Mouse (Mus musculus) ES-Bruce4 (cell line): ENCODE results near the gene Veph1. TPM values are rescaled to one million over a fixed set of nuclear protein-coding genes. Genes with fewer than 3 reads are reported as not detected.

Source experiments
- H3K27ac ChIP-seq: 2 replicates; pipeline ENCODE4 v1.5.1; 2012; ENCODE audit warnings: low read length, inconsistent platforms; ENCODE audit not compliant: insufficient read depth
- H3K27me3 ChIP-seq: 2 replicates; pipeline ENCODE4 v1.6.1; 2012; ENCODE audit warnings: mild to moderate bottlenecking, low read length, inconsistent platforms; ENCODE audit not compliant: control insufficient read depth, poor library complexity, insufficient read depth, severe bottlenecking
- H3K36me3 ChIP-seq: 2 replicates; pipeline ENCODE4 v1.6.1; 2012; ENCODE audit warnings: inconsistent platforms, mild to moderate bottlenecking, low read length, moderate library complexity; ENCODE audit not compliant: control insufficient read depth, poor library complexity, insufficient read depth, severe bottlenecking
- H3K4me1 ChIP-seq: one replicate; pipeline ENCODE4 v1.8.1; 2011; ENCODE audit warnings: low read length; ENCODE audit not compliant: control insufficient read depth, insufficient read depth
- H3K4me3 ChIP-seq: 2 replicates; pipeline ENCODE4 v1.5.1; 2011; ENCODE audit warnings: low read depth, mild to moderate bottlenecking, low read length
- H3K9ac ChIP-seq: 2 replicates; pipeline ENCODE4 v1.6.1; 2012; ENCODE audit warnings: low read depth, mild to moderate bottlenecking, inconsistent platforms; ENCODE audit not compliant: poor library complexity, severe bottlenecking
- H3K9me3 ChIP-seq: replicated peaks from 2 replicates; pipeline ENCODE4 v1.6.1; 2012; ENCODE audit warnings: mild to moderate bottlenecking, low read length, inconsistent platforms; ENCODE audit not compliant: control insufficient read depth, poor library complexity, insufficient read depth, severe bottlenecking
- CTCF ChIP-seq: IDR thresholded peaks from one replicate; pipeline ENCODE4 v1.8.1; 2011; ENCODE audit warnings: low read depth, low read length
- EP300 ChIP-seq: IDR thresholded peaks from 2 replicates; pipeline ENCODE4 v1.6.1; 2011; ENCODE audit warnings: low read depth, low read length; ENCODE audit not compliant: insufficient read depth
- POLR2A ChIP-seq: IDR thresholded peaks from one replicate; pipeline ENCODE4 v1.8.1; 2011; ENCODE audit warnings: low read length; ENCODE audit not compliant: insufficient read depth
- polyA plus RNA-seq: library from polyadenylated mRNA; stranded (reverse); fragments of >200 nt; gene quantifications from 2 replicates; pipeline ENCODE4 v1.2.4, GENCODE M21; 2011; ENCODE audit warnings: low read depth; ENCODE audit not compliant: missing spikeins, insufficient read depth, insufficient read length

The Veph1 gene
- polyA plus RNA-seq, 1 experiment: 0.12 TPM

GRCm38 (mm10) chr3:66213524-66213923 is 83.1 kb downstream of the Veph1 start:
- Histone ChIP-seq H3K27ac (no peak overlapping the region), H3K4me3 (no peak overlapping the region), H3K27me3 (no peaks in the 10 kb centered on the region; the same call in 1 of the 2 replicates), H3K4me1 (no peaks in the 10 kb centered on the region), H3K9me3 (no peaks in the 10 kb centered on the region), H3K36me3 (no peaks in the 10 kb centered on the region), H3K9ac (no peak overlapping the region)
- no peak for TF ChIP-seq EP300
- no peak for TF ChIP-seq CTCF
- no peak for TF ChIP-seq POLR2A

- Histone ChIP-seq H3K9me3 (no peaks in the 10 kb centered on the region), H3K36me3 (no peaks in the 10 kb centered on the region), H3K4me3 (no peak overlapping the region), H3K27ac (no peak overlapping the region), H3K4me1 (no peaks in the 10 kb centered on the region), H3K27me3 (no peaks in the 10 kb centered on the region; the same call in 1 of the 2 replicates), H3K9ac (no peak overlapping the region)
- TF ChIP-seq CTCF (no peak), EP300 (no peak), POLR2A (no peak)
Observed at GRCm38 (mm10) chr3:66208836-66209573, 87.6 kb downstream of the Veph1 start.

- Histone ChIP-seq H3K9me3 (no peaks in the 10 kb centered on the region), H3K4me3 (no peak overlapping the region), H3K27me3 (no peaks in the 10 kb centered on the region), H3K9ac (no peak overlapping the region), H3K4me1 (no peaks in the 10 kb centered on the region), H3K27ac (no peak overlapping the region), H3K36me3 (no peaks in the 10 kb centered on the region)
- TF ChIP-seq CTCF (no peak), POLR2A (no peak), EP300 (no peak)
Observed at GRCm38 (mm10) chr3:66193910-66194562, 102.6 kb downstream of the Veph1 start.

- no peaks in the 10 kb centered on the region for H3K9me3 ChIP-seq
- no peak for TF ChIP-seq CTCF
- TF ChIP-seq POLR2A: no peak
- no peak for TF ChIP-seq EP300
- no peaks in the 10 kb centered on the region for H3K36me3 ChIP-seq
Observed at GRCm38 (mm10) chr3:66179647-66180046, 117.0 kb downstream of the Veph1 start.

GRCm38 (mm10) chr3:66172907-66173306 is 123.7 kb downstream of the Veph1 start:
- TF ChIP-seq POLR2A (no peak), CTCF (no peak), EP300 (no peak)
- Histone ChIP-seq H3K4me3 (no peak overlapping the region), H3K36me3 (no peaks in the 10 kb centered on the region), H3K27ac (no peak overlapping the region), H3K9me3 (no peaks in the 10 kb centered on the region), H3K4me1 (no peaks in the 10 kb centered on the region), H3K27me3 (no peaks in the 10 kb centered on the region), H3K9ac (no peak overlapping the region)

More at GRCm38 (mm10) chr3:66179647-66180046, 117.0 kb downstream of the Veph1 start:
- Histone ChIP-seq H3K9ac (no peak overlapping the region), H3K27ac (no peak overlapping the region), H3K27me3 (no peaks in the 10 kb centered on the region), H3K4me1 (no peaks in the 10 kb centered on the region), H3K4me3 (no peak overlapping the region)
